18 mouse cellular contexts compared by ENCODE assay signal in the genomic region with DNA sequence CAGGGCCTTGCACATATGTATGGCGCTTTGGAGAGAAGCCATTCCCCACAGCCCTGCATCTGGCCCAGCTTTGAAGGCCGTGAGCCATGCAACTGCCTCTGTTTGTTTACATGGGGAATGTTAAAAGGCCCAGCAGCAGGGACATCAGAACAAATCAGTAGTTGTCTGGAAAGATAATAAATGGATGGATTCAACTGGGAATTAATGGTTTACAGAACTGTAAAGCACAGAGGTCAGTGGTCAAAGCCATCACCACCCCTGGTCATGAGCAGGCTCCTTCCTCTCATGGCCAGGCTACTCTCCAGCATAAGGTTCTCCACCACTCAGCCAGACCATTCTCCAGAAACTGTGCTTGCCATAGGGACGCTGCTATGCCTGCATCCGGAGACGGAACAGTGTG. TPM values are rescaled to one million over a fixed set of nuclear protein-coding genes. Genes with fewer than 3 reads are reported as not detected.
DNase-seq lines count a peak whose midpoint lies in the region; ATAC-seq and TF ChIP-seq lines count a peak whose summit lies in the region.
"Had no signal": no experiment of that assay in that cellular context is flagged by ENCODE, and none has a peak within 500 bp of the region (broad histone marks: within the 10 kb centered on the region; RNA-seq: fewer than 3 reads in every experiment).

No protein-coding gene starts in this region.

- H3K9ac ChIP-seq in hindbrain, embryonic 13.5 days: no peak overlapping the region
- H3K9ac ChIP-seq in hindbrain, embryonic 12.5 days: no peak overlapping the region
- no peak overlapping the region for H3K9ac ChIP-seq in neural tube, embryonic 11.5 days (ENCODE audit: low read length)
- no peak overlapping the region for H3K9ac ChIP-seq in neural tube, embryonic 15.5 days (replicated peaks)
- H3K9ac ChIP-seq in liver, embryonic 12.5 days: 0 out of 2 replicates have a peak overlapping the region, but pooled peaks have one; percentile 1
- H3K9ac ChIP-seq: forebrain, embryonic 13.5 days had no signal

- no peak for ATAC-seq in hindbrain, embryonic 13.5 days (ENCODE audit: low FRiP score)
- ATAC-seq in hindbrain, embryonic 12.5 days (ENCODE audit: low FRiP score): no peak
- ATAC-seq in neural tube, embryonic 11.5 days (ENCODE audit: insufficient read depth, low FRiP score, low TSS enrichment): no peak
- ATAC-seq in neural tube, embryonic 15.5 days (ENCODE audit: low FRiP score): no peak
- no peak for ATAC-seq in liver, embryonic 12.5 days
- no peak for ATAC-seq in megakaryocyte, adult 5-6 weeks (ENCODE audit: poor library complexity, severe bottlenecking)
- ATAC-seq: forebrain, embryonic 13.5 days had no signal

- TF ChIP-seq CTCF in cerebellum, adult 2 months (IDR thresholded peaks at IDR 0.05; ENCODE audit: borderline replicate concordance, insufficient read depth, low read depth, low read length): no peak

- H3K27me3 ChIP-seq in hindbrain, embryonic 13.5 days: no peaks in the 10 kb centered on the region
- no peaks in the 10 kb centered on the region for H3K27me3 ChIP-seq in hindbrain, embryonic 12.5 days
- no peaks in the 10 kb centered on the region for H3K27me3 ChIP-seq in neural tube, embryonic 11.5 days (ENCODE audit: control insufficient read depth, insufficient read depth, low read length)
- no peaks in the 10 kb centered on the region for H3K27me3 ChIP-seq in neural tube, embryonic 15.5 days (replicated peaks)
- no peaks in the 10 kb centered on the region for H3K27me3 ChIP-seq in liver, embryonic 12.5 days (replicated peaks)
- H3K27me3 ChIP-seq in cerebellum, adult 2 months (ENCODE audit: control insufficient read depth, insufficient read depth, low read length): no peaks in the 10 kb centered on the region
- H3K27me3 ChIP-seq: CH12.LX; forebrain, embryonic 13.5 days had no signal

- H3K9me3 ChIP-seq in hindbrain, embryonic 13.5 days: no peaks in the 10 kb centered on the region
- H3K9me3 ChIP-seq in hindbrain, embryonic 12.5 days (replicated peaks): no peaks in the 10 kb centered on the region
- H3K9me3 ChIP-seq in neural tube, embryonic 11.5 days (ENCODE audit: control insufficient read depth, low read length): no peaks in the 10 kb centered on the region
- H3K9me3 ChIP-seq in neural tube, embryonic 15.5 days (replicated peaks): no peaks in the 10 kb centered on the region
- H3K9me3 ChIP-seq in liver, embryonic 12.5 days (replicated peaks): no peaks in the 10 kb centered on the region
- H3K9me3 ChIP-seq: forebrain, embryonic 13.5 days; limb, embryonic 10.5 days had no signal

- H3K4me2 ChIP-seq in hindbrain, embryonic 13.5 days: no peak overlapping the region
- no peak overlapping the region for H3K4me2 ChIP-seq in hindbrain, embryonic 12.5 days (replicated peaks)
- H3K4me2 ChIP-seq in neural tube, embryonic 11.5 days (ENCODE audit: low read depth): no peak overlapping the region
- no peak overlapping the region for H3K4me2 ChIP-seq in neural tube, embryonic 15.5 days
- peak overlapping the region; percentile 2; the same call in 1 of the 2 replicates for H3K4me2 ChIP-seq in liver, embryonic 12.5 days
- H3K4me2 ChIP-seq: forebrain, embryonic 13.5 days had no signal

- H3K27ac ChIP-seq in hindbrain, embryonic 13.5 days: 0 out of 2 replicates have a peak overlapping the region, but pooled peaks have one; percentile 5
- H3K27ac ChIP-seq in hindbrain, embryonic 12.5 days: no peak overlapping the region
- H3K27ac ChIP-seq in neural tube, embryonic 11.5 days (ENCODE audit: low read depth, low read length): no peak overlapping the region
- no peak overlapping the region for H3K27ac ChIP-seq in neural tube, embryonic 15.5 days (replicated peaks)
- peak overlapping the region; percentile 29 for H3K27ac ChIP-seq in liver, embryonic 12.5 days
- no peak overlapping the region for H3K27ac ChIP-seq in cerebellum, adult 2 months (ENCODE audit: insufficient read depth, low read length)
- H3K27ac ChIP-seq: forebrain, embryonic 13.5 days; layer of hippocampus, adult 2 months; limb, embryonic 10.5 days had no signal

- no peak overlapping the region for H3K4me3 ChIP-seq in hindbrain, embryonic 13.5 days
- H3K4me3 ChIP-seq in hindbrain, embryonic 12.5 days: no peak overlapping the region
- H3K4me3 ChIP-seq in neural tube, embryonic 11.5 days (ENCODE audit: low read depth, low read length): no peak overlapping the region
- H3K4me3 ChIP-seq in neural tube, embryonic 15.5 days (replicated peaks): no peak overlapping the region
- H3K4me3 ChIP-seq in liver, embryonic 12.5 days: no peak overlapping the region
- H3K4me3 ChIP-seq in cerebellum, adult 2 months (replicated peaks; ENCODE audit: insufficient read depth, low read depth, low read length): no peak overlapping the region
- H3K4me3 ChIP-seq: forebrain, embryonic 13.5 days; layer of hippocampus, adult 2 months; limb, embryonic 10.5 days had no signal

- peaks cover 98% of the 10 kb centered on the region for H3K4me1 ChIP-seq in hindbrain, embryonic 13.5 days (replicated peaks)
- peaks cover 72% of the 10 kb centered on the region for H3K4me1 ChIP-seq in hindbrain, embryonic 12.5 days
- peaks cover 44% of the 10 kb centered on the region for H3K4me1 ChIP-seq in neural tube, embryonic 11.5 days (ENCODE audit: control insufficient read depth, insufficient read depth, low read length)
- peaks cover 90% of the 10 kb centered on the region for H3K4me1 ChIP-seq in neural tube, embryonic 15.5 days
- peaks cover 92% of the 10 kb centered on the region for H3K4me1 ChIP-seq in liver, embryonic 12.5 days
- H3K4me1 ChIP-seq in cerebellum, adult 2 months (ENCODE audit: control insufficient read depth, insufficient read depth, low read length): peaks cover 57% of the 10 kb centered on the region

- peak; percentile 8 for DNase-seq in neural tube, embryonic 11.5 days (ENCODE audit: low spot score)
- DNase-seq in cerebellum, adult 2 months: no peak
- DNase-seq in lung, adult 18-20 months: no peak
- DNase-seq: adrenal gland, adult 8-10 months; cerebellum, postnatal 14 days; embryo, embryonic 11 days; retina, postnatal 1 day; right cerebral cortex, postnatal 4 days; thymus, postnatal 36 days had no signal

- TF ChIP-seq POLR2A in cerebellum, adult 2 months (IDR thresholded peaks at IDR 0.05; ENCODE audit: borderline replicate concordance, insufficient read depth, low read length): no peak

- 76% methylated on average over 5 of the region's 5 CpGs for WGBS in hindbrain, embryonic 13.5 days
- 85% methylated on average over 5 of the region's 5 CpGs for WGBS in hindbrain, embryonic 12.5 days
- WGBS in neural tube, embryonic 11.5 days: 78% methylated on average over 5 of the region's 5 CpGs
- 80% methylated on average over 5 of the region's 5 CpGs for WGBS in neural tube, embryonic 15.5 days
- 79% methylated on average over 5 of the region's 5 CpGs for WGBS in liver, embryonic 12.5 days (ENCODE audit: insufficient replicate concordance)
- WGBS in cerebellum, adult 2 months: 68% methylated on average over 5 of the region's 5 CpGs

- H3K36me3 ChIP-seq in hindbrain, embryonic 13.5 days: peaks cover 24% of the 10 kb centered on the region
- no peaks in the 10 kb centered on the region; the same call in 1 of the 2 replicates for H3K36me3 ChIP-seq in hindbrain, embryonic 12.5 days
- H3K36me3 ChIP-seq in neural tube, embryonic 11.5 days (ENCODE audit: control insufficient read depth, insufficient read depth, low read length): no peaks in the 10 kb centered on the region
- 0 out of 2 replicates have a peak, but pooled peaks cover 3% of the 10 kb centered on the region for H3K36me3 ChIP-seq in neural tube, embryonic 15.5 days
- peaks cover 99% of the 10 kb centered on the region for H3K36me3 ChIP-seq in liver, embryonic 12.5 days

RNA-seq across cellular contexts. Expression of a gene that starts 7.5 kb away (rescaled TPM):
- polyA plus RNA-seq in hindbrain, embryonic 13.5 days (2015; fragmentation: Nextera tagmentation; extraction: Ambion mirVana): 9.3 and 10.0 TPM in 2 replicates
- polyA plus RNA-seq in hindbrain, embryonic 12.5 days (2016; fragmentation: Nextera tagmentation; extraction: Ambion mirVana): 20.5 and 22.0 TPM in 2 replicates
- polyA plus RNA-seq in neural tube, embryonic 11.5 days (2014; fragmentation: Nextera tagmentation; extraction: Ambion mirVana): 25.2 and 27.7 TPM in 2 replicates
- polyA plus RNA-seq in neural tube, embryonic 15.5 days (2015; fragmentation: Nextera tagmentation; extraction: Ambion mirVana): 11.7 and 24.1 TPM in 2 replicates
- 21.9 and 23.6 TPM in 2 replicates for polyA plus RNA-seq in liver, embryonic 12.5 days (2016; fragmentation: Nextera tagmentation; extraction: Ambion mirVana)
- total RNA-seq in megakaryocyte, adult 5-6 weeks (2015): 28.7 and 30.0 TPM in 2 replicates
- 16.0 and 17.0 TPM in 2 replicates for total RNA-seq in megakaryocyte, adult 5-6 weeks (2017)
- 69.8 and 70.5 TPM in 2 replicates for polyA plus RNA-seq in cerebellum, adult 2 months (2012; rRNA removed)

Comparison
In these comparisons a context has a peak if more than half of its experiments do, and no peak if none do; other contexts are left out.
1. H3K27ac ChIP-seq: peak in hindbrain, embryonic 13.5 days (single experiment) and liver, embryonic 12.5 days (single experiment); none in hindbrain, embryonic 12.5 days (single experiment), neural tube, embryonic 11.5 days (single experiment), neural tube, embryonic 15.5 days (single experiment) and cerebellum, adult 2 months (single experiment).